Mouse (Mus musculus) limb, embryonic 12.5 days (tissue): ENCODE measurements around the gene Magea3. TPM values are rescaled to one million over a fixed set of nuclear protein-coding genes. Genes with fewer than 3 reads are reported as not detected.
"Not testable (repeated sequence)": the region's sequence is repeated elsewhere in the genome, so short reads cannot be mapped to it uniquely, and the experiment has no call there.

Source experiments
- ATAC-seq: fragments of 200-750 bp; cut with Nextera tagmentation; 2 replicates; pipeline ENCODE4 v1.8.0; 2017; ENCODE audit warnings: low read depth, moderate TSS enrichment; ENCODE audit not compliant: insufficient number of reproducible peaks, insufficient read depth, low FRiP score, low TSS enrichment
- H3K27ac ChIP-seq: fragments of 300-500 bp; sonication (generic); 2 replicates; pipeline ENCODE4 v1.5.1; 2016; ENCODE audit warnings: mild to moderate bottlenecking, moderate library complexity
- H3K27me3 ChIP-seq: fragments of 300-500 bp; sonication (generic); 2 replicates; pipeline ENCODE4 v1.6.1; 2016; ENCODE audit warnings: mild to moderate bottlenecking, moderate library complexity
- H3K36me3 ChIP-seq: fragments of 300-500 bp; sonication (generic); 2 replicates; pipeline ENCODE4 v1.6.1; 2016; ENCODE audit warnings: mild to moderate bottlenecking, moderate library complexity
- H3K4me1 ChIP-seq: fragments of 300-500 bp; sonication (generic); replicated peaks from 2 replicates; pipeline ENCODE4 v1.6.1; 2016
- H3K4me2 ChIP-seq: fragments of 300-500 bp; sonication (generic); 2 replicates; pipeline ENCODE4 v1.6.1; 2016; ENCODE audit warnings: mild to moderate bottlenecking, moderate library complexity
- H3K4me3 ChIP-seq: fragments of 300-500 bp; sonication (generic); replicated peaks from 2 replicates; pipeline ENCODE4 v1.5.1; 2016; ENCODE audit warnings: mild to moderate bottlenecking
- H3K9ac ChIP-seq: fragments of 300-500 bp; sonication (generic); replicated peaks from 2 replicates; pipeline ENCODE4 v1.6.1; 2016; ENCODE audit warnings: mild to moderate bottlenecking, moderate library complexity
- H3K9me3 ChIP-seq: fragments of 300-500 bp; sonication (generic); 2 replicates; pipeline ENCODE4 v1.6.1; 2016; ENCODE audit warnings: mild to moderate bottlenecking, moderate library complexity
- WGBS: fragments of 180-500 bp; shearing (Covaris S2); methylation state at CpG from one replicate; pipeline ENCODE4 v1.1.7; 2016; 5-methylcytosine and 5-hydroxymethylcytosine counted together
- polyA plus RNA-seq: library from polyadenylated mRNA; unstranded; fragments of >200 nt; fragmentation: Nextera tagmentation; extraction: Ambion mirVana; gene quantifications from 2 replicates; pipeline ENCODE4 v1.2.1, GENCODE M21; 2016

Gene Magea3
- not detected in 2 replicates for polyA plus RNA-seq

DNA sequence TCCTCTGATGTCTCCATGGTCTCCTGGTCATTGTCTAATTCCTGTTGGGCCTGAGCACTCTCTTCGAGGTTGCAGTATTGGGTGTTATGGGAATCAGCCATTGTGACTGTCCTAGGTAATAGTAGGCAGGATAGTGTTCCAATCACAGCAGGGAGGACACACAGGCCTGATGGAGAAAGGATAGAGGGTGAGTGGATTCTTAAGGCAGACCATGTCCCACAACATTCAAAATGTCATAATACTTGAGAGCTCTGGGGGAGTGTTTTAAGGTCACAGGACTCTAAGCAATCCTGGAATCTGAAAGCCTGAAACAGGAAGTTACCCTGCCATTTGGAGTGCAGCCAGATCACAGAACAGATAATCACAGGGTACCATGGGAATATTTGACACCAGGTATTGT lies at the start of gene Magea3:
Magea3 (minus strand) TSS at position 101 of the 400 bp plus-strand sequence.
- not testable (repeated sequence) for H3K27ac ChIP-seq, H3K4me2 ChIP-seq, H3K4me1 ChIP-seq, H3K36me3 ChIP-seq, H3K27me3 ChIP-seq, H3K9ac ChIP-seq, H3K4me3 ChIP-seq, ATAC-seq, H3K9me3 ChIP-seq
- WGBS = 56% methylated on average over 1 of the region's 1 CpGs

GRCm38 (mm10) chrX:154995750-154996149 lies 46.4 kb upstream of the Magea3 start, which contains the start of gene Magea8:
Gene Magea8, minus strand, starts transcription at chrX:154995850.
- H3K4me3 ChIP-seq, H3K27ac ChIP-seq, H3K9me3 ChIP-seq, H3K36me3 ChIP-seq, H3K9ac ChIP-seq, H3K4me2 ChIP-seq, H3K4me1 ChIP-seq, ATAC-seq, H3K27me3 ChIP-seq: not testable (repeated sequence)
- 90% methylated on average over 11 of the region's 11 CpGs for WGBS

- H3K4me1 ChIP-seq, H3K27me3 ChIP-seq, H3K27ac ChIP-seq, ATAC-seq, H3K4me2 ChIP-seq, H3K9ac ChIP-seq, H3K4me3 ChIP-seq, H3K36me3 ChIP-seq, H3K9me3 ChIP-seq: not testable (repeated sequence)
- WGBS = 52% methylated on average over 1 of the region's 1 CpGs
These were observed 13.4 kb downstream of the Magea3 start, which contains the start of gene Magea6 for GRCm38 (mm10) chrX:154935887-154936286. Gene Magea6, minus strand, starts transcription at chrX:154935987.

Other genes starting within 250 kb of the Magea3 start
- not detected in 2 replicates for gene Cldn34b1, start 59.2 kb downstream of the Magea3 start, polyA plus RNA-seq
- not detected in 2 replicates for gene Magea6, start 13.5 kb downstream of the Magea3 start, polyA plus RNA-seq
- not detected in 2 replicates for gene Magea8, start 46.3 kb upstream of the Magea3 start, polyA plus RNA-seq
- gene Magea5, start 113.6 kb upstream of the Magea3 start, polyA plus RNA-seq = not detected in 2 replicates
- not detected in 2 replicates for gene Magea1, start 140.3 kb upstream of the Magea3 start, polyA plus RNA-seq
- not detected in 2 replicates for gene Magea2, start 144.2 kb upstream of the Magea3 start, polyA plus RNA-seq
- not detected in 2 replicates for gene Cldn34b2, start 178.9 kb upstream of the Magea3 start, polyA plus RNA-seq